Mouse (Mus musculus): ENCODE measurements at regions not wholly inside any gene's neighbourhood (a gene's known extent, or its start where the extent isn't known, plus 50 kb on each side); places are given as distances from the start of the nearest gene placed in this dataset.
A peak's percentile ranks its signal among the peaks of the same experiment; 100 is the strongest.
"Not testable (repeated sequence)": the region's sequence is repeated elsewhere in the genome, so short reads cannot be mapped to it uniquely, and the experiment has no call there.

- no peak for DNase-seq (ENCODE audit: low read depth in 1 of 2, low spot score in 2 of 2)
Observed at GRCm38 (mm10) chr14:54014628-54015027, 239.3 kb downstream of the Dad1 start.

- no peak for DNase-seq (ENCODE audit: low read depth in 1 of 2, low spot score in 2 of 2)
Observed at GRCm38 (mm10) chr14:54002083-54002482, 251.8 kb downstream of the Dad1 start.

GRCm38 (mm10) chr14:54000527-54000926, 253.4 kb downstream of the Dad1 start:
- no peak for DNase-seq (ENCODE audit: low read depth in 1 of 2, low spot score in 2 of 2)

- no peak for DNase-seq (ENCODE audit: low read depth in 1 of 2, low spot score in 2 of 2)
Observed at GRCm38 (mm10) chr14:53993427-53993826, 260.5 kb downstream of the Dad1 start.

GRCm38 (mm10) chr14:53992712-53993286, 261.1 kb downstream of the Dad1 start:
- DNase-seq (ENCODE audit: low read depth in 1 of 2, low spot score in 2 of 2) = no peak

GRCm38 (mm10) chr14:53991390-53991789, 262.5 kb downstream of the Dad1 start:
- DNase-seq (ENCODE audit: low read depth in 1 of 2, low spot score in 2 of 2) = no peak

- DNase-seq (ENCODE audit: low read depth in 1 of 2, low spot score in 2 of 2) = no peak
Observed at GRCm38 (mm10) chr14:53980771-53981170, 273.1 kb downstream of the Dad1 start.

- DNase-seq (ENCODE audit: low read depth in 1 of 2, low spot score in 2 of 2) = not testable (repeated sequence)
Observed at GRCm38 (mm10) chr14:53961426-53961825, 292.5 kb downstream of the Dad1 start.

GRCm38 (mm10) chr14:53960779-53961178, 293.1 kb downstream of the Dad1 start:
- no peak for DNase-seq (ENCODE audit: low read depth in 1 of 2, low spot score in 2 of 2)

GRCm38 (mm10) chr14:53935791-53936231, 318.1 kb downstream of the Dad1 start:
- DNase-seq (ENCODE audit: low read depth in 1 of 2, low spot score in 2 of 2) = peak; percentile 40 to 77

GRCm38 (mm10) chr14:53935336-53935735, 318.6 kb downstream of the Dad1 start:
- DNase-seq (ENCODE audit: low read depth in 1 of 2, low spot score in 2 of 2) = peak; percentile 26 to 67

GRCm38 (mm10) chr14:53910871-53911270, 343.0 kb downstream of the Dad1 start:
- DNase-seq (ENCODE audit: low read depth in 1 of 2, low spot score in 2 of 2) = no peak

- no peak for DNase-seq (ENCODE audit: low read depth in 1 of 2, low spot score in 2 of 2)
Observed at GRCm38 (mm10) chr14:53904578-53904977, 349.3 kb downstream of the Dad1 start.

GRCm38 (mm10) chr14:53901103-53901502, 352.8 kb downstream of the Dad1 start:
- no peak for DNase-seq (ENCODE audit: low read depth in 1 of 2, low spot score in 2 of 2)

GRCm38 (mm10) chr14:53881304-53881703, 372.6 kb downstream of the Dad1 start:
- DNase-seq (ENCODE audit: low read depth in 1 of 2, low spot score in 2 of 2) = no peak

- DNase-seq (ENCODE audit: low read depth in 1 of 2, low spot score in 2 of 2) = no peak
Observed at GRCm38 (mm10) chr14:53876581-53876980, 377.3 kb downstream of the Dad1 start.

GRCm38 (mm10) chr14:53875736-53876135, 378.2 kb downstream of the Dad1 start:
- DNase-seq (ENCODE audit: low read depth in 1 of 2, low spot score in 2 of 2) = no peak

- no peak for DNase-seq (ENCODE audit: low read depth in 1 of 2, low spot score in 2 of 2)
Observed at GRCm38 (mm10) chr14:53847049-53847448, 406.9 kb downstream of the Dad1 start.

GRCm38 (mm10) chr14:53845646-53846045, 408.3 kb downstream of the Dad1 start:
- no peak for DNase-seq (ENCODE audit: low read depth in 1 of 2, low spot score in 2 of 2)

- no peak for DNase-seq (ENCODE audit: low read depth in 1 of 2, low spot score in 2 of 2)
Observed at GRCm38 (mm10) chr14:53832553-53832952, 421.4 kb downstream of the Dad1 start.

- no peak for DNase-seq (ENCODE audit: low read depth in 1 of 2, low spot score in 2 of 2)
Observed at GRCm38 (mm10) chr14:53831651-53832050, 422.3 kb downstream of the Dad1 start.

GRCm38 (mm10) chr14:53830717-53831116, 423.2 kb downstream of the Dad1 start:
- DNase-seq (ENCODE audit: low read depth in 1 of 2, low spot score in 2 of 2) = no peak

GRCm38 (mm10) chr14:53826782-53827181, 427.1 kb downstream of the Dad1 start:
- DNase-seq (ENCODE audit: low read depth in 1 of 2, low spot score in 2 of 2) = no peak
